34 mouse cellular contexts compared by ENCODE assay signal in the genomic region with DNA sequence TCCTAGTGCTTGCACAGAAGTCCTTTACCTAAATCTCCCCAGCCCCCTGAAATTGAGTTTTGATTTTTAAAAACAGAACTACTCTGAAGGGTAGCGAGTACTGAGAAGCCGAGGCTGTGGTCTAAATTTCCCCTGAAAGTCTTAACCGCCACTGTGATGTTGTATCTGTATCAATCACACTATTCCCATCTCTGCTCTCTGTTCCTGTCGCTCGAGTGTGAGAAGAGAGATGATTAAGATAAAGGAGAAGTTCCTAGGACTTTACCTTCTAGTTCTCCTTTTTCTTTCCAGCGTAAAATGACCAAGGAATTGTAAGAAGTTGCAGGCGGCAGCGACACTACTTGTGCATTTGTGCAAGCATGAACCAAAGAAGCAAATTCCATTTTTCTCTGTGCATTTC.
"Had no signal": no experiment of that assay in that cellular context is flagged by ENCODE, and none has a peak within 500 bp of the region (broad histone marks: within the 10 kb centered on the region; RNA-seq: fewer than 3 reads in every experiment).

No protein-coding gene starts in this region.

- DNase-seq: heart, postnatal 10 days; heart, postnatal 14 days; heart, postnatal 36 days; heart, postnatal 4 days; kidney, adult 11 months; kidney, adult 18-20 months; kidney, adult 2 months; kidney, adult 8-10 months; kidney, adult 9 months; kidney, postnatal 10 days; kidney, postnatal 14 days; kidney, postnatal 25 days; kidney, postnatal 36 days; kidney, postnatal 4 days; layer of hippocampus, adult 9-11 months; layer of hippocampus, postnatal 36 days had no signal

- ATAC-seq: hindbrain, embryonic 16.5 days; hindbrain, postnatal 0 days; inflammation-experienced regulatory T-cells, adult 6 months; intestine, embryonic 15.5 days; intestine, embryonic 16.5 days; intestine, postnatal 0 days had no signal

- H3K9ac ChIP-seq: heart, embryonic 12.5 days; heart, embryonic 13.5 days; heart, embryonic 15.5 days; hindbrain, embryonic 12.5 days; hindbrain, embryonic 13.5 days; hindbrain, embryonic 14.5 days; hindbrain, embryonic 15.5 days; intestine, embryonic 15.5 days; kidney, embryonic 15.5 days had no signal

- H3K27me3 ChIP-seq: heart, embryonic 12.5 days; heart, embryonic 13.5 days; heart, embryonic 15.5 days; hindbrain, embryonic 12.5 days; hindbrain, embryonic 13.5 days; hindbrain, embryonic 15.5 days; intestine, embryonic 15.5 days; kidney, embryonic 15.5 days had no signal

- H3K27ac ChIP-seq: heart, embryonic 10.5 days; heart, embryonic 13.5 days; heart, embryonic 15.5 days; hindbrain, embryonic 10.5 days; hindbrain, embryonic 12.5 days; hindbrain, embryonic 13.5 days; hindbrain, embryonic 14.5 days; hindbrain, embryonic 15.5 days; hindbrain, postnatal 0 days; intestine, embryonic 15.5 days; kidney, embryonic 15.5 days; kidney, postnatal 0 days had no signal

- H3K4me3 ChIP-seq: heart, embryonic 10.5 days; heart, embryonic 12.5 days; heart, embryonic 13.5 days; heart, embryonic 15.5 days; hindbrain, embryonic 10.5 days; hindbrain, embryonic 12.5 days; hindbrain, embryonic 13.5 days; hindbrain, embryonic 15.5 days; intestine, embryonic 15.5 days; kidney, embryonic 15.5 days had no signal

- H3K4me2 ChIP-seq: heart, embryonic 11.5 days; heart, embryonic 12.5 days; heart, embryonic 13.5 days; heart, embryonic 15.5 days; hindbrain, embryonic 12.5 days; hindbrain, embryonic 13.5 days; hindbrain, embryonic 14.5 days; hindbrain, embryonic 15.5 days; intestine, embryonic 15.5 days; kidney, embryonic 15.5 days had no signal

- H3K4me1 ChIP-seq: hindbrain, embryonic 10.5 days; hindbrain, embryonic 12.5 days; hindbrain, embryonic 13.5 days had no signal

- H3K9me3 ChIP-seq: heart, embryonic 10.5 days; heart, embryonic 12.5 days; heart, embryonic 13.5 days; heart, embryonic 15.5 days; hindbrain, embryonic 10.5 days; hindbrain, embryonic 12.5 days; hindbrain, embryonic 13.5 days; hindbrain, embryonic 15.5 days; intestine, embryonic 15.5 days; kidney, embryonic 15.5 days had no signal

- H3K36me3 ChIP-seq: heart, embryonic 10.5 days; heart, embryonic 12.5 days; heart, embryonic 13.5 days; heart, embryonic 15.5 days; hindbrain, embryonic 10.5 days; hindbrain, embryonic 12.5 days; hindbrain, embryonic 13.5 days; hindbrain, embryonic 15.5 days; intestine, embryonic 15.5 days; kidney, embryonic 15.5 days had no signal
